ENCODE assay signal across 14 mouse cellular contexts in the genomic region with DNA sequence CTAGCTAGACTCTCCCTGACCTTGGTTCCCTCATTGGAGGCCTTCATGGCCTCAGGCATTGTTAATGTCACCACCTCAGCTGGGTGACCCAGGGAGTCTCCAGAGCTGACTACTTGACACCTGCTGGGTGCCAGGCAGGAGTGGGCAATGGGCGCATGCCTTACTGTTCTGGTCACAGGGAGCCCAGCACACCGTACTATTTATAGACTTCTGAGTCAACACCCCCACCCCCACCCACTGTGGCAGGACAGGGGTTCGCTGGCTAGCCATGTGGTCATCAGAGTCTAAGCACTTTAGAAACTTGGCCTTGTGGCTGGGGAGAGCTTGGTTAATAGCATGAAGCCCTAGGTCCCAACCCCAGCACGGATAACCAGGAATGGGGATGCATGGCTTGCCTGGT. TPM values are rescaled to one million over a fixed set of nuclear protein-coding genes. Genes with fewer than 3 reads are reported as not detected.
DNase-seq lines count a peak whose midpoint lies in the region; ATAC-seq and TF ChIP-seq lines count a peak whose summit lies in the region.
"Had no signal": no experiment of that assay in that cellular context is flagged by ENCODE, and none has a peak within 500 bp of the region (broad histone marks: within the 10 kb centered on the region; RNA-seq: fewer than 3 reads in every experiment).

No protein-coding gene starts in this region.

- H3K27me3 ChIP-seq in kidney, embryonic 16.5 days (ENCODE audit: insufficient read depth, low read length) = no peaks in the 10 kb centered on the region
- H3K27me3 ChIP-seq in Patski = no peaks in the 10 kb centered on the region
- no peaks in the 10 kb centered on the region for H3K27me3 ChIP-seq in heart, embryonic 10.5 days (ENCODE audit: insufficient read depth, poor library complexity, severe bottlenecking)
- no peaks in the 10 kb centered on the region for H3K27me3 ChIP-seq in myocyte (ENCODE audit: control insufficient read depth, insufficient read depth, insufficient read length)
- H3K27me3 ChIP-seq: stomach, embryonic 15.5 days had no signal

- H3K9me3 ChIP-seq in kidney, embryonic 16.5 days (ENCODE audit: low read length) = no peaks in the 10 kb centered on the region
- H3K9me3 ChIP-seq in heart, embryonic 10.5 days = no peaks in the 10 kb centered on the region
- H3K9me3 ChIP-seq: G1E; midbrain, embryonic 10.5 days; stomach, embryonic 15.5 days had no signal

- H3ac ChIP-seq in myocyte (ENCODE audit: control insufficient read depth, insufficient read length) = no peak overlapping the region

- H3K4me1 ChIP-seq in kidney, embryonic 16.5 days (ENCODE audit: insufficient read depth, low read length) = peaks cover 8% of the 10 kb centered on the region; the same call in 1 of the 2 replicates
- peaks cover 30% of the 10 kb centered on the region for H3K4me1 ChIP-seq in heart, embryonic 10.5 days
- H3K4me1 ChIP-seq: midbrain, embryonic 10.5 days had no signal

- in situ Hi-C loops in Patski (cut with MboI; ENCODE audit: low pct_unique_long_range_greater_than_20kb) = no loop called here

- TF ChIP-seq POLR2A in myocyte (IDR thresholded peaks at IDR 0.05; ENCODE audit: insufficient read length, low read depth) = no peak

- peaks cover 35% of the 10 kb centered on the region for H3K79me2 ChIP-seq in myocyte (ENCODE audit: control insufficient read depth, insufficient read depth)

- CTCF ChIA-PET in Patski (lab: Charles Lee) = interaction anchor here (1.8 kb wide), 1 partner anchor 8 kb away, joined by 7 read pairs; no protein-coding TSS in a partner anchor

- peaks cover 40% of the 10 kb centered on the region for H3K36me3 ChIP-seq in kidney, embryonic 16.5 days (ENCODE audit: insufficient read depth, low read length)
- peaks cover 42% of the 10 kb centered on the region for H3K36me3 ChIP-seq in heart, embryonic 10.5 days
- H3K36me3 ChIP-seq in myocyte (ENCODE audit: control insufficient read depth, insufficient read depth) = no peaks in the 10 kb centered on the region

- no peak for ATAC-seq in kidney, embryonic 16.5 days (ENCODE audit: low FRiP score, low TSS enrichment)
- ATAC-seq in Patski = peak; percentile 85
- ATAC-seq: hindbrain, postnatal 0 days had no signal

- no peak for DNase-seq in kidney, adult 9 months
- peak; percentile 84 for DNase-seq in Patski (ENCODE audit: low read depth, low spot score)
- DNase-seq in heart, embryonic 10.5 days (ENCODE audit: low spot score) = peak; percentile 81
- no peak for DNase-seq in yolk sac, embryonic 10.5 days (ENCODE audit: low spot score)
- no peak for DNase-seq in left cerebral cortex, postnatal 14 days (ENCODE audit: low spot score in 2 of 2)
- DNase-seq: cerebellum, postnatal 36 days; lung, embryonic 14.5 days had no signal

- no peak overlapping the region for H3K9ac ChIP-seq in kidney, embryonic 16.5 days (replicated peaks; ENCODE audit: low read length)
- H3K9ac ChIP-seq: lung, embryonic 14.5 days; stomach, embryonic 15.5 days had no signal

- H3K27ac ChIP-seq in kidney, embryonic 16.5 days (ENCODE audit: low read length) = 0 out of 2 replicates have a peak overlapping the region, but pooled peaks have one; percentile 10
- H3K27ac ChIP-seq in heart, embryonic 10.5 days = peak overlapping the region; percentile 77
- H3K27ac ChIP-seq: hindbrain, postnatal 0 days; midbrain, embryonic 10.5 days; stomach, embryonic 15.5 days had no signal

- intact Hi-C loops in left cerebral cortex, postnatal 14 days (cut with DNase I) = no loop called here

- H3K4me2 ChIP-seq in kidney, embryonic 16.5 days (replicated peaks; ENCODE audit: low read depth, low read length) = no peak overlapping the region
- peak overlapping the region; percentile 49 for H3K4me2 ChIP-seq in myocyte (ENCODE audit: low read depth)
- H3K4me2 ChIP-seq: lung, embryonic 14.5 days; stomach, embryonic 15.5 days had no signal

- TF ChIP-seq CTCF in Patski (IDR thresholded peaks at IDR 0.05) = no peak

- H3K4me3 ChIP-seq in kidney, embryonic 16.5 days (ENCODE audit: low read length) = no peak overlapping the region
- H3K4me3 ChIP-seq in heart, embryonic 10.5 days = peak overlapping the region; percentile 5; the same call in 1 of the 2 replicates
- no peak overlapping the region for H3K4me3 ChIP-seq in myocyte
- H3K4me3 ChIP-seq: erythroblast, embryonic 14.5 days; midbrain, embryonic 10.5 days; stomach, embryonic 15.5 days had no signal

- WGBS in kidney, embryonic 16.5 days = 62% methylated on average over 4 of the region's 4 CpGs
- 53% methylated on average over 4 of the region's 4 CpGs for WGBS in heart, embryonic 10.5 days

- POLR2A ChIA-PET in Patski (lab: Charles Lee) = interaction anchor here (0.8 to 1.2 kb wide), 4 partner anchors 21 to 49 kb away, joined by 3 to 5 read pairs (median 3); a partner anchor contains a TSS

TF ChIP-seq in myocyte, 11 proteins besides CTCF, POLR2A, EP300 and RAD21:
- TF ChIP-seq TCF12 (IDR thresholded peaks at IDR 0.05; ENCODE audit: insufficient read depth, poor library complexity, severe bottlenecking) (no peak), USF1 (IDR thresholded peaks at IDR 0.05; ENCODE audit: low read depth) (no peak), MAX (IDR thresholded peaks at IDR 0.05; ENCODE audit: low read depth) (no peak), REST (IDR thresholded peaks at IDR 0.05; ENCODE audit: insufficient read depth, insufficient read length) (no peak), POLR2AphosphoS2 (IDR thresholded peaks at IDR 0.05; ENCODE audit: insufficient read length, low read depth) (no peak), MYOD1 (IDR thresholded peaks at IDR 0.05; ENCODE audit: control insufficient read depth in 1 of 3, insufficient read length in 2 of 3, low read depth in 2 of 3) (peak in 2 of 3 experiments; percentile 70 to 85), CEBPB (IDR thresholded peaks at IDR 0.05; ENCODE audit: insufficient read depth, poor library complexity, severe bottlenecking) (no peak), SRF (IDR thresholded peaks at IDR 0.05; ENCODE audit: control insufficient read depth, insufficient read length, low read depth) (no peak), TCF3 (IDR thresholded peaks at IDR 0.05; ENCODE audit: insufficient read length, low read depth) (no peak), E2F4 (IDR thresholded peaks at IDR 0.05; ENCODE audit: insufficient read depth) (no peak), MYOG (IDR thresholded peaks at IDR 0.05; ENCODE audit: control insufficient read depth in 1 of 3, insufficient read depth in 1 of 3, insufficient read length in 2 of 3, low read depth in 2 of 3) (peak in 2 of 3 experiments; percentile 47 to 83)

RNA-seq across cellular contexts. Expression of a gene that starts 12.9 kb away (rescaled TPM):
- polyA plus RNA-seq in kidney, embryonic 16.5 days (2015; fragmentation: Nextera tagmentation; extraction: Ambion mirVana) = 42.4 and 44.9 TPM in 2 replicates
- polyA plus RNA-seq in Patski (2021) (38.6 TPM), myocyte (2012; fragmentation: generic; extraction: Trizol) (12.9 TPM)
- polyA plus RNA-seq in heart, embryonic 10.5 days (2016; fragmentation: Nextera tagmentation; extraction: Ambion mirVana) = 15.0 and 16.8 TPM in 2 replicates
- 1 to 10 TPM; 6.6 to 7.1 TPM for total RNA-seq in left cerebral cortex, postnatal 14 days (2021)

RNA-seq across cellular contexts. Expression of a gene that starts 13.2 kb away (rescaled TPM):
- 85.2 and 86.3 TPM in 2 replicates for polyA plus RNA-seq in kidney, embryonic 16.5 days (2015; fragmentation: Nextera tagmentation; extraction: Ambion mirVana)
- polyA plus RNA-seq in Patski (2021) = 77.4 TPM
- 59.9 and 65.2 TPM in 2 replicates for polyA plus RNA-seq in heart, embryonic 10.5 days (2016; fragmentation: Nextera tagmentation; extraction: Ambion mirVana)
- polyA plus RNA-seq in myocyte (2012; fragmentation: generic; extraction: Trizol) = 66.1 TPM
- total RNA-seq in left cerebral cortex, postnatal 14 days (2021) = 10 to 100 TPM; 52.4 to 54.1 TPM

RNA-seq across cellular contexts. Expression of a gene that starts 16.6 kb away (rescaled TPM):
- 352 and 369 TPM in 2 replicates for polyA plus RNA-seq in kidney, embryonic 16.5 days (2015; fragmentation: Nextera tagmentation; extraction: Ambion mirVana)
- polyA plus RNA-seq in Patski (2021) (21.7 TPM), myocyte (2012; fragmentation: generic; extraction: Trizol) (123 TPM)
- 270 and 314 TPM in 2 replicates for polyA plus RNA-seq in heart, embryonic 10.5 days (2016; fragmentation: Nextera tagmentation; extraction: Ambion mirVana)
- total RNA-seq in left cerebral cortex, postnatal 14 days (2021) = 1 to 10 TPM; 7.5 to 7.8 TPM
- total RNA-seq: G1E had no signal

RNA-seq across cellular contexts. Expression of a gene that starts 22.7 kb away (rescaled TPM):
- polyA plus RNA-seq in kidney, embryonic 16.5 days (2015; fragmentation: Nextera tagmentation; extraction: Ambion mirVana) = 12.9 and 13.8 TPM in 2 replicates
- polyA plus RNA-seq in Patski (2021) = 35.8 TPM
- polyA plus RNA-seq in heart, embryonic 10.5 days (2016; fragmentation: Nextera tagmentation; extraction: Ambion mirVana) = 8.8 and 13.3 TPM in 2 replicates
- polyA plus RNA-seq in myocyte (2012; fragmentation: generic; extraction: Trizol) = 10.2 TPM
- total RNA-seq in left cerebral cortex, postnatal 14 days (2021) = 10 to 100 TPM; 61.4 to 65.7 TPM

RNA-seq across cellular contexts. Expression of a gene that starts 28.2 kb away (rescaled TPM):
- polyA plus RNA-seq in kidney, embryonic 16.5 days (2015; fragmentation: Nextera tagmentation; extraction: Ambion mirVana) = 93.7 and 114 TPM in 2 replicates
- polyA plus RNA-seq in Patski (2021) (22.2 TPM), myocyte (2012; fragmentation: generic; extraction: Trizol) (67.2 TPM)
- 7.8 and 10.2 TPM in 2 replicates for polyA plus RNA-seq in heart, embryonic 10.5 days (2016; fragmentation: Nextera tagmentation; extraction: Ambion mirVana)
- total RNA-seq in left cerebral cortex, postnatal 14 days (2021) = 10 to 100 TPM; 21.0 to 22.8 TPM
- total RNA-seq: G1E had no signal
- polyA plus RNA-seq: G1E had no signal

Comparison
In these comparisons a context has a peak if more than half of its experiments do, and no peak if none do; other contexts are left out.
1. DNase-seq: peak in Patski (single experiment) and heart, embryonic 10.5 days (single experiment); none in kidney, adult 9 months (single experiment), yolk sac, embryonic 10.5 days (single experiment) and left cerebral cortex, postnatal 14 days (0 of 2).